30 mouse cellular contexts compared by ENCODE assay signal in genomic region chr9:65131717-65132116, GRCm38 (mm10). TPM values are rescaled to one million over a fixed set of nuclear protein-coding genes. Genes with fewer than 3 reads are reported as not detected.
DNase-seq lines count a peak whose midpoint lies in the region; ATAC-seq lines count a peak whose summit lies in the region.
"Had no signal": no experiment of that assay in that cellular context is flagged by ENCODE, and none has a peak within 500 bp of the region (broad histone marks: within the 10 kb centered on the region; RNA-seq: fewer than 3 reads in every experiment).

No protein-coding gene starts in this region.

- H3K9me3 ChIP-seq in hindbrain, embryonic 14.5 days (ENCODE audit: control insufficient read depth, low read length) = no peaks in the 10 kb centered on the region
- no peaks in the 10 kb centered on the region for H3K9me3 ChIP-seq in hindbrain, embryonic 13.5 days
- H3K9me3 ChIP-seq: embryonic facial prominence, embryonic 12.5 days; liver, embryonic 15.5 days; lung, embryonic 15.5 days; midbrain, embryonic 15.5 days; neural tube, embryonic 15.5 days; stomach, embryonic 15.5 days had no signal

- H3K4me1 ChIP-seq in hindbrain, embryonic 14.5 days (replicated peaks; ENCODE audit: control insufficient read depth, insufficient read depth, low read length) = no peaks in the 10 kb centered on the region
- peaks cover 29% of the 10 kb centered on the region for H3K4me1 ChIP-seq in hindbrain, embryonic 13.5 days (replicated peaks)
- H3K4me1 ChIP-seq: liver, embryonic 15.5 days; lung, embryonic 15.5 days; stomach, embryonic 15.5 days had no signal

- 79% methylated on average over 5 of the region's 5 CpGs for WGBS in hindbrain, embryonic 14.5 days
- WGBS in hindbrain, embryonic 13.5 days = 86% methylated on average over 5 of the region's 5 CpGs

- no peak overlapping the region for H3K4me3 ChIP-seq in hindbrain, embryonic 14.5 days (replicated peaks; ENCODE audit: low read length)
- no peak overlapping the region for H3K4me3 ChIP-seq in hindbrain, embryonic 13.5 days
- H3K4me3 ChIP-seq: embryonic facial prominence, embryonic 12.5 days; liver, embryonic 15.5 days; lung, embryonic 15.5 days; midbrain, embryonic 15.5 days; neural tube, embryonic 15.5 days; stomach, embryonic 15.5 days had no signal

- no peak overlapping the region for H3K27ac ChIP-seq in hindbrain, embryonic 14.5 days
- H3K27ac ChIP-seq in hindbrain, embryonic 13.5 days = no peak overlapping the region
- H3K27ac ChIP-seq: embryonic facial prominence, embryonic 12.5 days; liver, embryonic 15.5 days; lung, embryonic 15.5 days; midbrain, embryonic 15.5 days; neural tube, embryonic 15.5 days; stomach, embryonic 15.5 days had no signal

- peaks cover 31% of the 10 kb centered on the region; the same call in 1 of the 2 replicates for H3K36me3 ChIP-seq in hindbrain, embryonic 14.5 days (replicated peaks; ENCODE audit: control insufficient read depth, insufficient read depth)
- peaks cover 30% of the 10 kb centered on the region for H3K36me3 ChIP-seq in hindbrain, embryonic 13.5 days
- H3K36me3 ChIP-seq: midbrain, embryonic 15.5 days had no signal

- no peaks in the 10 kb centered on the region; the same call in 1 of the 2 replicates for H3K27me3 ChIP-seq in hindbrain, embryonic 14.5 days (ENCODE audit: control insufficient read depth, insufficient read depth, low read length)
- peaks cover 10% of the 10 kb centered on the region; the same call in 1 of the 2 replicates for H3K27me3 ChIP-seq in hindbrain, embryonic 13.5 days
- H3K27me3 ChIP-seq: lung, embryonic 15.5 days; stomach, embryonic 15.5 days had no signal

- H3K4me2 ChIP-seq in hindbrain, embryonic 14.5 days (replicated peaks) = no peak overlapping the region
- no peak overlapping the region for H3K4me2 ChIP-seq in hindbrain, embryonic 13.5 days
- H3K4me2 ChIP-seq: embryonic facial prominence, embryonic 12.5 days; liver, embryonic 15.5 days; lung, embryonic 15.5 days; midbrain, embryonic 15.5 days; neural tube, embryonic 15.5 days; stomach, embryonic 15.5 days had no signal

- DNase-seq in hindbrain, embryonic 14.5 days (ENCODE audit: low spot score) = no peak
- peak; percentile 44 for DNase-seq in lung, postnatal 10 days
- DNase-seq in lung, postnatal 25 days (ENCODE audit: low spot score) = no peak
- DNase-seq in 416B (ENCODE audit: low read depth) = peak; percentile 84
- no peak for DNase-seq in gastrocnemius, adult 18-20 months (ENCODE audit: low spot score)
- no peak for DNase-seq in left cerebral cortex, postnatal 14 days (ENCODE audit: low spot score in 2 of 2)
- DNase-seq: adrenal gland, adult 2 months; cerebellum, adult 8-10 months; cerebellum, postnatal 25 days; gastrocnemius, postnatal 10 days; heart, postnatal 36 days; kidney, adult 9 months; layer of hippocampus, postnatal 36 days; right cerebral cortex, postnatal 25 days had no signal

- 0 out of 2 replicates have a peak overlapping the region, but pooled peaks have one; percentile 6 for H3K9ac ChIP-seq in hindbrain, embryonic 14.5 days
- no peak overlapping the region for H3K9ac ChIP-seq in hindbrain, embryonic 13.5 days
- H3K9ac ChIP-seq: embryonic facial prominence, embryonic 12.5 days; liver, embryonic 15.5 days; lung, embryonic 15.5 days; midbrain, embryonic 15.5 days; neural tube, embryonic 15.5 days; stomach, embryonic 15.5 days had no signal

- intact Hi-C loops in left cerebral cortex, postnatal 14 days (cut with DNase I) = loop anchor here (2.0 to 5.0 kb wide), 2 partner anchors 36 to 57 kb away; no protein-coding TSS in a partner anchor

- ATAC-seq in hindbrain, embryonic 14.5 days (ENCODE audit: low FRiP score) = no peak
- no peak for ATAC-seq in hindbrain, embryonic 13.5 days (ENCODE audit: low FRiP score)
- ATAC-seq in common myeloid progenitor, adult 5-6 weeks (replicated peaks; ENCODE audit: low read depth, poor library complexity, severe bottlenecking) = peak; percentile 71
- ATAC-seq: activated CD4-positive, CD25-positive, alpha-beta regulatory T cell, adult 4 months; forebrain, embryonic 16.5 days; hindbrain, embryonic 16.5 days; intestine, embryonic 16.5 days; midbrain, embryonic 15.5 days had no signal

RNA-seq across cellular contexts. Expression of gene Igdcc3, which starts 9.3 kb away (rescaled TPM):
- polyA plus RNA-seq in hindbrain, embryonic 14.5 days (2014; fragmentation: Nextera tagmentation; extraction: Ambion mirVana) = 10.5 and 10.6 TPM in 2 replicates
- 13.8 and 15.5 TPM in 2 replicates for polyA plus RNA-seq in hindbrain, embryonic 13.5 days (2015; fragmentation: Nextera tagmentation; extraction: Ambion mirVana)
- total RNA-seq in common myeloid progenitor, adult 5-6 weeks (2017) = not detected in 2 replicates
- total RNA-seq in gastrocnemius, adult 18-20 months (2021) = under 1 TPM; 0.21 to 0.32 TPM
- 1 to 10 TPM; 2.8 to 3.8 TPM for total RNA-seq in left cerebral cortex, postnatal 14 days (2021)
- total RNA-seq: liver, adult 2 months; megakaryocyte-erythroid progenitor cell, adult 5-6 weeks had no signal
- polyA plus RNA-seq: activated CD4-positive, CD25-positive, alpha-beta regulatory T cell, adult 4 months; C2C12; large intestine, adult 2 months; liver, adult 2 months had no signal

RNA-seq across cellular contexts. Expression of gene Igdcc4, which starts 30.4 kb away (rescaled TPM):
- 18.9 and 19.4 TPM in 2 replicates for polyA plus RNA-seq in hindbrain, embryonic 14.5 days (2014; fragmentation: Nextera tagmentation; extraction: Ambion mirVana)
- polyA plus RNA-seq in hindbrain, embryonic 13.5 days (2015; fragmentation: Nextera tagmentation; extraction: Ambion mirVana) = 9.7 TPM in 2 replicates
- 0.15 and 0.41 TPM in 2 replicates for total RNA-seq in common myeloid progenitor, adult 5-6 weeks (2017)
- total RNA-seq in gastrocnemius, adult 18-20 months (2021) = 10 to 100 TPM; 28.7 to 29.4 TPM
- 10 to 100 TPM; 20.5 to 26.1 TPM for total RNA-seq in left cerebral cortex, postnatal 14 days (2021)

Comparison
In these comparisons a context has a peak if more than half of its experiments do, and no peak if none do; other contexts are left out.
1. DNase-seq: peak in lung, postnatal 10 days (single experiment) and 416B (single experiment); none in hindbrain, embryonic 14.5 days (single experiment), lung, postnatal 25 days (single experiment), gastrocnemius, adult 18-20 months (single experiment) and left cerebral cortex, postnatal 14 days (0 of 2).
2. RNA of gene Igdcc4, which starts 30.4 kb away (total RNA-seq): 28.7 to 29.4 TPM in gastrocnemius, adult 18-20 months and 20.5 to 26.1 TPM in left cerebral cortex, postnatal 14 days; 0.15 to 0.41 TPM in common myeloid progenitor, adult 5-6 weeks; every median in the first group is over 10 times any median in the second.